Mouse (Mus musculus): Measurements from ENCODE around the gene Eml1.

Eml1 gene

DNA sequence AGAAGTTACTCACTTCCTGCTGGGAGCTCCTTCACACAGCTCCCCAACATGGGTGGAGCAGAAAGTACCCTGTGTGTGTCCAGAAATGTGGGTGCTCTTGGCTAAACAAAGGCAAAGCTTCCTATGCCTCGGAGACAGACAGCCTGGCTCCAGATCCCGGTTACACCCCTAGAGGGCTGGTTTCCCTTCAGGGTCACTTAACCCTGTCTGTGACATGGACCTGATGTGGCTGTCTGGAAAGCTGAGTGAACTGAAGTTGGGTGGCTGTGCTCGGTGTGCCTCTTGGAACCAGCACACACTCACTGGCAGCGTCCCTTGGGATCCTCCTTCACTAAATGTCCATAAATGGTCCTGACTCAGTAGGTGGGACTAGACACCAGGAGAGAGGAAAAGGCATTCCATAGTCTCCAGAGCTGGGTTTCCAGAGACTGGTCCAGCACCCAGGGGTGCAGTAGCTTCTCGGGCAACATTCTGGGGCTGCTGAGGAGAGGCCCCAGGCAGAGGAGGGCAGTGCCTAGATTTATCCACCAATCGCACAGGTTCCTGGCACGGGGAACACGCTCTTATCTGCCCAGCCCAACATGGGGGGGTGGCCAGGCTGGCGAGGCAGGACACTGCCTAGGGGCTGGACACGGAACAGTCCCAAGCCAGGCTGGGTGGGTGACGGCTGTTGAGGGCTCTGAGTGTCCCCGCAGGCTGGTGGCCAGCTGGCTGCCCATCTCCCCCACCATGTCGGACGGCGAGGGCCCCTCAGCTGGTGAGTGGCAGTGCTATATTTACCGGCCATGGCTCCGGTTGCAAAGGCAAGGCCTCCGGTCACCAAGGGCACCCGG, at the start of gene Eml1:
Gene Eml1, plus strand, starts transcription at position 362 of the 833 bp plus-strand sequence.
- in situ Hi-C loops (cut with MboI, MseI): no loop called here

DNA sequence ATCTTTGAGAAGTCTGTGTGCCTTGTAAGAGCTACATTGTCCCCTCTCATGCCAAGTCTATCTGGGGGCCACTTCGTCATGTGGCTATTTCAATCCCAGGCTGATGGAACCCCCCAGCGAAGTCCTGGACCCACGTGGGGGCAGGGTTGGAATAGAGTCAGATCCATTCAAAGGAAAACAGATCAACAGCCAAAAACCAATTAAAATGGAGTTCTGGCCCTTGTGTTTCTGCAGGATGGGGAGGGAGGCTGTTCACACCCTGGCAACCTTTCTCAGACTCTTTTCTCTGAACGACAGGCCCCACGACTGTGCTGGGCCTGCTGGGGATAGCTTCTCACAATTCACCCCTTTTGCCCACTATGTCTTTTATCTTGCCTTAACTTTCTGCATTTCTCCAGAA, 44.4 kb upstream of the Eml1 start:
- in situ Hi-C loops (cut with MboI, MseI): no loop called here

DNA sequence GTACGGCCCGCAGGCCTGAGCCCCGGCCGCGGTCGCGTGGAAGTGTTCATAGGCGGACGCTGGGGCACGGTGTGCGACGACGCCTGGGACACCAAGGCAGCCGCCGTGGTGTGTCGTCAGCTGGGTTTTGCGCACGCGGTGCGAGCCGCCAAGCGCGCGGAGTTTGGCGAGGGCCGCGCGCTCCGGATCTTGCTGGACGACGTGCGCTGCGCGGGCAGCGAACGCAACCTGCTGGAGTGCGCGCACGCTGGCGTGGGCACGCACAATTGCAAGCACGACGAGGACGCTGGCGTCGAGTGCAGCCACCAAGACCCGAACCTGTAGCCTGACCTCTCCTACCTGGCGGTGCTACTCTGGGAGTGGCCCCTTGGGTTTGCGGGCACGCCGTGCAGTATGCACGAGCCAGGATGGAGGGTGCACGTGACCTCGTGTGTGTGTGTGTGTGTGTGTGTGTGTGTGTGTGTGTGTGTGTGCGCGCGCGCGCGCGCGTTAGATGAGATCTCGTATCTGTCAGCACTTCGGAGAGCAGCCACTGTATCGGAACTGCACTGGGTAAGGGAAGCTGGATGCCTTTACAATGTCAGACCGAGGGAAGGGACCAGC, 42.8 kb upstream of the Eml1 start:
- in situ Hi-C loops (cut with MboI, MseI): no loop called here

DNA sequence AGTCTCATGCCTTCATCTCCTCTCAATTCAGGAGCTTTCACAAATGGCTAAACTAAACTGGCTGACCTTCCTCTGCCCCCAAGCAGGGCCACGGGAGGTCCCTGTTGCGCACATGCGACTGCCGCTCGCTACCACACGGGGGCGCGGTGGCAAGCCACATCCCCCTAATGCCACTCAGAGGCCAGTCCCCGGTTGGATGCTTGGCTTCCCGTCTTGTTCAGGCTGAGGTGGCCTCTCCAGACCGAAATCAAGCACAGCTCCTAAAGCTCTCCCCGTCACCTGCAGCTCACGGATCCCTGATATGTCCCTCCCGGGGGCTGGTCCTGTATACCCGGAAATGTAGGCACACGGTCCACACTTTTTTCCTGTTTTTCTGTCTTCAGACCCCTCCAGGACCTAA, 37.7 kb upstream of the Eml1 start:
- in situ Hi-C loops (cut with MboI, MseI): no loop called here

DNA sequence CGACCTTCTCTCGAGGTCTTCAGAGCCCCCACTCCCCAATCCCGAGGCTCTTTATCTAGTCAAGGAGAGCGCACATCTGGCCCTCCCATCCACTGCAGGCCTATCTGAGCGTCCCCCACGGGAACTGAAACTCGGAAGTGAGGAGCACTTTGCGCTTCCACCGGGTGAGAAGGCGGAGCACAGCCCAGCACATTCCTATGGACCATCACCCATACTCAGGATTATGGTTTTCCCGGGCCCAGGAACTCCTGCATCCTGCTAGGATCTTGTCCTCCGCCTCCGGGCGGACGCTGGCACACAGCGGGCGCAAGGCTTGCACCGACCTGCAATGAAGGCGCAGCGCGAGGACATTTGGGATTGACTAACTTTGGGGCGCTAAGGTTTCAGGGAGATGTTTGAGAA, 37.3 kb upstream of the Eml1 start:
- in situ Hi-C loops (cut with MboI, MseI): no loop called here

DNA sequence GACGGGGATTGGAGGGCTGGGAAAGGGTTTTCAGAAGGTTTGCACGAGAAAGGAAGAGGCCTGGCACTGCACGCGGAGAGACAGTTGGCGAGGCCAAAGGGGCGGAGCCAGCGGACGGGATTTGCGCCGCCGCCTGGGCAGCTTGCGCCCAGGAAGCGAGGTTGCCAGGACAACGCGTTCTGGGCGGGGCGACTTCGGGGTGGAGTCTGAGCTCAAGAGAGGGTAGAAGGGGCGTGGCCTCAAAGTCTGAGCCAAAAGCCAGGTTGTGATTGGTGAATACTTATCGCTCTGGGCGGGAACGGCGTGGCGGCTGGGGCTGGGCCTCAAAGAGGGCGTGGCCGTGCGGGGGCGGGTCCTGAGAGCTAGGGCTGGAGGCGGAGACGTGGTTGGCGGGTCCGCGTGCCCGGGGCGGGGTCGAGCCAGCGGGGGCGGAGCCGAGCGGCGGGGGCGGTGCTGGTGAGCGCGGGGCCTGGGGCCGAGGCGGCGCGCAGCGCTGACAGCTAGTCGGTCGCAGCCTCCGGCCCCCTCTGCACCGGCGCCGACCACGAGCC, 36.8 kb upstream of the Eml1 start, which contains the start of gene Cyp46a1:
Gene Cyp46a1, plus strand, starts transcription at position 487 of the 551 bp plus-strand sequence.
- in situ Hi-C loops (cut with MboI, MseI): no loop called here

DNA sequence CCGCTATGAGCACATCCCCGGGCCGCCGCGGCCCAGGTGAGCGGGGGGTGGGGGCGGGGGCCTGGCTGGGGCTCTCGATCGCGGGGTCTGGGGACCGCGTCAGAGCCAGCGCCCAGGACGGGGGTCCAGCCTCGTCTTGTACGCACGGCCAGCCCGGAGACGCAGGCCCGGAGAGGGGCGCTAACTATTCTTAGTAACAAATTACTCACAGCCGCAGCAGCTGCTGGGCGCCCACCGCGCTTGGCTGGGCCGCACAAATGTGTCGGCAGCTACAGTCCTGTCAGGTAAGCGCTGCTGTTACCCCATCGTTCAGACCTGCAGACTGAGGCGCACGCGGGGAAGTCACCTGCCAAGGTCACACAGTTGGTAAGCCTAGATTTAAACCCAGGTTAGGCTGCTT, 36.2 kb upstream of the Eml1 start:
- in situ Hi-C loops (cut with MboI, MseI): no loop called here

DNA sequence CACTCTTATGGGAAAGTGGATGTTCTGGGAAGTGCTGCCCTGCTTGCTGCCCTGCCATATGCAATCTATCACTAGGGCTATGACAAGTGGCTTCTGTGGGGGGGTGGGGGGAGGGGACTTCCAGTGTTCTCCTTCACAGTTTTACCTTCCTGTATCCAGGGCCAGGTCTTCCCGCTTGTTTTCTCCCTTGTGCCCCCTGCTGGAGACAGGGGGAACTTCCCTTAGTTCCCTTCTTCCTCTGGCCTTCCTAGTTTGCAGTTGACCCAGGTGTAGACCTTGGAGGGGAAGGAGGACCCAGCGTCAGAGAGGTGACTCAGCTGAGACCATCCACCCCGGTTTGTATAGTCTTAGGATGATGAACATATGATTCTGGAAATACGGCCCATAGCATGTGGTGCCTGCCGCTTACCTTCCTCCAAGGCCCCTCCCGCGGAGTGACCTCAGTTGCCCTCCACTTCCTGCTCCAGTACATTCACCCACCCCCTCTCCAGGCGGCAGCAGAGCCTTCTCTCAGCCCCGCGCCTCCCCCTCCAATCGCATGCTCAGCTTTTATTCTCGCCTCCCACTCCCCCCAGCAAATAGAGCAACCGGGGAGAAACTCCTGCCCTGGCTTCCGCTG, 32.1 kb upstream of the Eml1 start:
- in situ Hi-C loops (cut with MboI, MseI): no loop called here

DNA sequence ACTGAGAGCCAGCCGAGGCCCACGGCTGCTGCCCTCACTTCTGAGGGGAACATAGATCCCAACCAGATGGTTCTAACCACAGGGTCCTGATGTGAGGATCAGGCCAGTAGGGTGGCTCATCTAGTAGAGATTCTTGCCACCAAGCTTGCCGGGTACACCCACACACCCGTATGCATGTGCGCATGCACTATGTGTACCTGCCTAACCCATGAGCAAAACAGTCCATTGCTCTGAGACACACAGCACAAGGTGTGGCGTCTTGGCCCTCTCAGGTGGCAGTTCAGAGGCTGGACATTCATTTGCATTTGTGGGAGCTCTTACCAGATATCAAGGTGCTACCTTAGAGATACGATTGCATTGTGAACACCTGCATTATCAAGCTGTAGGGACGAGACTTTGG, 22.6 kb upstream of the Eml1 start:
- in situ Hi-C loops (cut with MboI, MseI): no loop called here

DNA sequence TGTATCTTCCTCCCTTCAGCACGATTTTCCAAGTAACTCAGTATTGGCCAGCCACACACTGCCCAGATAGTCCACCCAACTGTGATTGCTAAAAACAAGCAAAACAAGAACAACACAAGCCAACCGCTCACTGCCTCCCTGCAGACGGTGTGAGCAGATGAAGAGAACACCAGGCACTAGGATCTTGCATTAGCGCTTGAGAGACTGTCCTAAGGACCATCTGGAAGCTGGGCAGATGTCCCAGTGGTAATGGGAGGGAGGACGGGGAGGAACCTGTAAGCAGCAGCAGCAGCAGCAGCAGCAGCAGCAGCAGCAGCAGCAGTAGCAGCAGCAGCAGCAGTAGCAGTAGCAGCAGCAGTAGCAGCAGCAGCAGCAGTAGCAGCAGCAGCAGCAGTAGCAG, 21.7 kb upstream of the Eml1 start:
- in situ Hi-C loops (cut with MboI, MseI): no loop called here

DNA sequence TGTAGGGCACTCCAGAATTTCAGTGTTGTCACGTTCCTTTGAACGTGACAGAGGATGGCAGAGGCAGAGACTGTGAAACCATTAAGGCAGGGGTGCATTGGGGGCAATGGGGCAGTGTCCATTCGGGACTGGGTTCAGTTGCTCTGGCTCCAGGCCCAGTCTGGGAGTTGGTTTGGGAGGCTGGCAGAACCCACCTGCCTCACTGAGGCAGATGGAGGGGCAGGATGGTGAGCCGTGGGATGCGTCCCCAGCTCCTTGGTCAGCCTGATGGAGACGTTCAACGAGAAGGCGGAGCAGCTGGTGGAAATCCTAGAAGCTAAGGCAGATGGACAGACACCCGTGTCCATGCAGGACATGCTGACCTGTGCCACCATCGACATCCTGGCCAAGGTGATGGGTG, 19.8 kb upstream of the Eml1 start:
- in situ Hi-C loops (cut with MboI, MseI): no loop called here

DNA sequence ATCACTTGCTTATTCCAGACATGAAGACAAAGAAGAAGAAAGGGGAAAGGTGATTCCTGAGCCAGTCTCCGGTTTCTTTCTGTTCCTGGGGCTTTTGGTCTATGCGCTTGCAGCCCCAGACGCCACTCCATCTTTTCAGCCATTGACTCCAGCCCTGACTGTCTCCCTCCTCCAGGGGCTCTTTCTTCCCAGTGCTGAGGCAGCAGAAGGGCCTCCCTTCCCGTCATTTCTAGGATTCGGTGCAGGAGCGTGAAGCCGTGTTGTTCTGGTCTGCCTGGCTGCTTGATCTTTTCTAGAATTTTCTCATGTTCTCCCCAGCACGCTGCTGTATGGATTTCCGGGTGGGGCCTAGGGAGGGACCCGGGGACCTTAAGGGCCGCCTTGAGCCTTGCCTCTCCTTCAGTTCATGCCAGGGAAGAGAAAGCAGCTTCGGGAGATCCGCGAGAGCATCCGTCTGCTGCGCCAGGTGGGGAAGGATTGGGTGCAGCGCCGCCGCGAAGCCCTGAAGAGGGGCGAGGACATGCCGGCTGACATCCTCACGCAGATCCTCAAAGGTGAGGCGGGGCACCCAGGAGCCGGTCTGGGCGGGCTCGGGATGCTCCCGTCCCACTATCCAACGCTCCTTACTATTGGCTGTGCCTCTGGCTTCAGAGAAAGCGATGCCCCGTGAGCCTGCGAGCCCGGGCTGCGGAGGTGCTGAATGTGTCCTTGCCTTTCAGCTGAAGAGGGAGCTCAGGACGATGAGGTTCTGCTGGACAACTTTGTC, 18.2 kb upstream of the Eml1 start:
- in situ Hi-C loops (cut with MboI, MseI): no loop called here

DNA sequence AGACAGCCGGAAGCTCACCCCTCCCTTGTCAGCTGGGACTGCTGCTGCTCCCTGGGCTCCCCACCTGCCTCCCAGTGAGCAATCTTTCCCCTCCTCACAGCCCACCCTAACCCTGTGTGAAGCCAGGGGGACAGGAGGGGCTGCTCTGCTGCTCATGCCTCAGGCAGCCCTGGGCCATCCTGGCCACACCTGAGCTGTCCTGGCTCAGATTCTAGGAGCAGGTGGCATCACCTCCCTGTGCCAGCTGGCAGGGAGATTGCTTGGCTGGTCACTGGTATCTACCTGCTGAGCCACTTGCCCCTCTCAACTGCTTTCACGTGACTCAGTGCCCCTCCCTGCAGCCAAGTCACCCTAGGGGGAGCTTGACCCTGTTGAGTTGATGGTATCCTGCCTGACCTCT, 16.5 kb upstream of the Eml1 start:
- in situ Hi-C loops (cut with MboI, MseI): no loop called here

DNA sequence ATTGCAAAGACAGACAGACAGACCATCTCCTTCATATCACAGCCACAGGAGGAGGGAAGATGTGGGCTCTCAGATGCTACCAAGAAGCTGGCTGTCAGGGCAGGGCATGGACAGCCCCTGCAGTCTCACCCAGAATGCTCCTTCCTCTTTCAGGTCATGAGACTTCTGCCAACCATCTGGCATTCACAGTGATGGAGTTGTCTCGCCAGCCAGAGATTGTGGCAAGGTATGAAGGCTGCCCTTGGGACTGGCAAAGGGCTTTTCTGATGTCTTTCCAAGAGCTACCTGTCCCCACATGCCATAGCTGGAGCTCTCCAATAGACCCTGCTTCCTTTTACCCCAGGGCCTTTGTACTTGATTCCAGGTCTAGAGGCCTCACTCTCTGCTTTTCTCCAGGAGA, 15.5 kb upstream of the Eml1 start:
- in situ Hi-C loops (cut with MboI, MseI): no loop called here

DNA sequence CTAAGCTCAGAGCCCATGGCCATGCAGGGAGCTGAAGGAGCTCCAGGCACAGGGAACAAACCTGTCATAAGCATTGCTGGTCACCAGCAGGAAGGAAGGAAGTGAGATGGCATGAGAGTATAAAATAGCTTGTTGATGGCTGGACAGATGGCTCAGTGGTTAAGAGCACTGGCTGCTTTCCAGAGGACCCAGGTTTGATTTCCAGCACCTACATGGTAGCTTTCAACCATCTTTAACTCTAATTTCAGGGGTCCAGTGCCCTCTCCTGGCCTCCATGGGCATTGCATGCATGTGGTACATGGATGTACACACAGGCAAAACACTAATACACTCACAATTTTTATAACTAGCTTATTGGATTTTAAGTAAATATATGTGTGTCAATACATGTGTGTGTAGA, 14.8 kb upstream of the Eml1 start:
- in situ Hi-C loops (cut with MboI, MseI): no loop called here

DNA sequence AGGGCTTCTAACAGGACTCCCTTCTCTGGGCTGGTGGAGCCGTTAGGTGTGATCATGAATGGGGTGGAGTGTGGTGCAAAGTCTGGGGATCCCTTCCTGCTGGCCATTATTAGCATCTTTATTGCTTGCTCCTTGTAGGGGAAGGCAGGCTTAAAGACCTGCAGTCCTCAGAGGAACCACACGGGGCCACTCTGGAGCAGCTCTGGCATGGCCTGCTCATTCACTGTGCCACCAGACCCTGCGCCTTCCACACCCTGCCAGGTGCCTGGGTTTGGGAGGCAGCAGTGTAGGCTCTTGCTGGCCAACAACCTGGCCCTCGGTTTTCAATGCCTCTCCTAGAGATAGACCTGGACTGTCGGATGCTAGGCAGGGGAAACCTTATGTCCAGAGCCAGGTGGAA, 7.0 kb upstream of the Eml1 start:
- in situ Hi-C loops (cut with MboI, MseI): loop anchor here (5.0 kb wide), 1 partner anchor 134 kb away; no protein-coding TSS in a partner anchor

DNA sequence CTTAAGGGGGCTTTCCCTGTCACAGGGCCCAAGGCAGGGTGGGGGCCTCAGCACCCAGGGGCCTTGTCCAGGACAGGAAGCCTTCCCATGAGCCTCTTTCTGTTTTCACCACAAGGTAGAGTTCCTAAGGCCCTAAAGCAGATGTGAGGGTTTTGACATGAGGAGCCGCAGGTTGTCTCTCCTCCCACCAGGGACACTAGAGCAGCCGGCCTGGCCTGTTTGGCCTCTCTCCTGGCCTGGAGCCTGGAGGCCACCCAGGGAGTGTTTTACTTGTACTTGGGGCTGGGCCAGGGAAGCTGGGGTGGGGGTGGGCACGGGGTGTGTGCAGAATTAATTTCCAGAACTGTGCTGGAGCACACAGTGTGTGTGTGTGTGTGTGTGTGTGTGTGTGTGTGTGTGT, 5.4 kb upstream of the Eml1 start:
- in situ Hi-C loops (cut with MboI, MseI): no loop called here

DNA sequence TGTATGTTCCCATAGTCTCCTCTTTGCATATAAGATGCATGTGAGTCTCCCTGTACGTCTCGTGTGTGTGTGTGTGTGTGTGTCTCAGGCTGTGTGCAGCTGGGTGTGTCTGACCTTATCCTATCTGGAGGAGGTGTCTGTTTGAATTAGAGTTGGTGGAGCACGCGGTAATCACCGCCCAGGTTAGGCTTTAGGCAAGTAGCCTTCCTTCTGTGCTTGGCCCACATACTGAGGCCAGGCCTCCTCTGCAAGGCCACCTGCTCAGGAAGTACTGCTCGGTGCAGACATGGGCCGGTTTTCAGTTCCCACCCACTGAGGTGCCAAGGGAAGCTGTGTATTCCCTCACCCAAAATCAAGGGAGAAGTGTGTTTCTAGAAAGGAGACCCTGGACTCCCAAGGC, 4.9 kb upstream of the Eml1 start:
- in situ Hi-C loops (cut with MboI, MseI): no loop called here

DNA sequence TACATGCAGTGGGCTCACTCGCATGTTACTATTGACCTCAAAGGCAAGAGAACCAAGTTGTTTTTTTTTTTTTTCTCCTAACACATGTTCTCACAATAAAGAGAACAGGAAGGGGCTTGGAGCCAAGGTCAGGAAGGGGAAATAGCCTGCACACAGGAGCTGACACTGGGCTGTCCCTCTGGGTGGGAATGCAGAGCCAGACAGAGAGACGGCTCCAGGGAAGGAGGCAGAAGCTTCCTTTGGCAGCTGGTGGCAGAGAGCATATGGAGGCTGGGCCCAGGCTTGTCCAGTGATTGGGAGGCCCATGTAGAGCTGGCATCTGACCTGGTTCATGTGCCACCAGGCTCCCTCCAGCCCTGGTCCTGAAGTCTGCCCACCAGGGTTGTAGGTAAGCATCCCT, 2.8 kb upstream of the Eml1 start:
- in situ Hi-C loops (cut with MboI, MseI): no loop called here

DNA sequence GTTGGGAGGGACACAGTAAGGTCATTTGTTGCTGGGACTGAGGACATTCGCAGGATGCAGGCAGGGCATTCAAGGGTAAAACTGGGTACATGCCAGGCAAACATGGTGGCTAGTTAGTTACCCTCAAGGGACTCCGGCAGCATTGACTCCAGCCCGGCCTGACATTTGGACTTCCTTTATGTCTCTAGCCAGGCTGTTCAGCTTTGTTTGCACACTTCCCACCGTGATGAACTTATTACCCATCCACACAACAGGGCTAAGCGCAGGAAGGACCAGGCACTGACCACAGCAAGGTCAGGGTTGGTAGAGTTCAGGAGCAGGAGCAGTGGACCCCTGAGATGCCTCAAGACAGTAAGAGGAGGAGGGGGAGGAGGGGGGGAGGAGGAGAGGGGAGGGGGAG, 1.8 kb upstream of the Eml1 start:
- in situ Hi-C loops (cut with MboI, MseI): no loop called here

DNA sequence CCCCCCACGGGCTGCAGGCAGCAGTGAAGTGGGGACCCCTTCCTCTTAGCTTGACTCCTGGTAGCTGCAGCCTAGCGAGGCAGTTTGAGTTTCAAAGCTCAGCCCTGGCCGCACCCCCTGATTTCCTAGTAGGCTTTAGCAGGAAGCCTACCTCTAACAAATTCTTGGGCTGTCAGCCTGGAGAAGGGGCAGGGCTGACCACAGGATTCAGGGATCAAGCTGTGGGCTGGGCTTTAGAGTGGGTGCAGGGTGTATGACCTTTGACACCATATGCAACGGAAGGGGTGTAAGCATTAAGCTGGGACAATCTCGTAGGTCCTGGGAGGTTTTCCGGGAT, 640 bp downstream of the Eml1 start:
- in situ Hi-C loops (cut with MboI, MseI): no loop called here

DNA sequence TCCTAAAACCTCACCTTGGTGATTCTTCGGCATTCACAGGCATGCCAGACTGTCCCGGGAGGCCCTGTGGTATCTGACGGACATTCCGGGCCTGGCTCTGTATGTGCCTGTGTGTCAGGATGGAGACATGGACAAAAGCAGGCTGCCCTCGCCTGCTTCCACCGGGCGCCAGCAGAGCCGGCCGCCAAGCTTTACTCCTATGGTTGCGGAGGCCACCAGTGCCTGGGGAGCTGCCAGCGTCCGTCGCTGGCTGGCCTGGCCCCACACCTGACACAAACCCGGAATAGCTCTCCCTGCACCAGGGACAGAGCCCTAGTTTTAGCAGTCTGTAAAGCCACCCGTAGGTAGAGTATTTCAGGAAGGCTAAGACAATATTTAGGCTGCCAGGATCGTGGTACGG, 1.5 kb downstream of the Eml1 start:
- in situ Hi-C loops (cut with MboI, MseI): no loop called here
